Mouse (Mus musculus) neural tube, embryonic 13.5 days (tissue): ENCODE measurements around the gene Pstk. TPM values are rescaled to one million over a fixed set of nuclear protein-coding genes. Genes with fewer than 3 reads are reported as not detected.

Source experiments
- ATAC-seq: fragments of 200-750 bp; cut with Nextera tagmentation; 2 replicates; pipeline ENCODE4 v1.8.0; 2017; ENCODE audit warnings: low read depth, mild to moderate bottlenecking, moderate TSS enrichment, moderate library complexity
- H3K27ac ChIP-seq: fragments of 300-500 bp; sonication (generic); replicated peaks from 2 replicates; pipeline ENCODE4 v1.5.1; 2015; ENCODE audit warnings: moderate library complexity, mild to moderate bottlenecking, inconsistent platforms
- H3K27me3 ChIP-seq: fragments of 300-500 bp; sonication (generic); 2 replicates; pipeline ENCODE4 v1.6.1; 2015; ENCODE audit warnings: mild to moderate bottlenecking, inconsistent platforms
- H3K36me3 ChIP-seq: fragments of 300-500 bp; sonication (generic); 2 replicates; pipeline ENCODE4 v1.6.1; 2015; ENCODE audit warnings: mild to moderate bottlenecking, inconsistent platforms
- H3K4me1 ChIP-seq: fragments of 300-500 bp; sonication (generic); replicated peaks from 2 replicates; pipeline ENCODE4 v1.6.1; 2015; ENCODE audit warnings: inconsistent platforms
- H3K4me2 ChIP-seq: fragments of 300-500 bp; sonication (generic); 2 replicates; pipeline ENCODE4 v1.6.1; 2015; ENCODE audit warnings: inconsistent platforms, mild to moderate bottlenecking, moderate library complexity
- H3K4me3 ChIP-seq: fragments of 300-500 bp; sonication (generic); 2 replicates; pipeline ENCODE4 v1.5.1; 2015; ENCODE audit warnings: mild to moderate bottlenecking, inconsistent platforms
- H3K9ac ChIP-seq: fragments of 300-500 bp; sonication (generic); 2 replicates; pipeline ENCODE4 v1.6.1; 2015; ENCODE audit warnings: moderate library complexity, mild to moderate bottlenecking, inconsistent platforms
- H3K9me3 ChIP-seq: fragments of 300-500 bp; sonication (generic); 2 replicates; pipeline ENCODE4 v1.6.1; 2016; ENCODE audit warnings: inconsistent platforms
- WGBS: fragments of 180-500 bp; shearing (Covaris S2); methylation state at CpG from one replicate; pipeline ENCODE4 v1.1.7; 2015; 5-methylcytosine and 5-hydroxymethylcytosine counted together
- polyA plus RNA-seq: library from polyadenylated mRNA; unstranded; fragments of >200 nt; fragmentation: Nextera tagmentation; extraction: Ambion mirVana; gene quantifications from 2 replicates; pipeline ENCODE4 v1.2.1, GENCODE M21; 2015

The Pstk gene
- polyA plus RNA-seq, 1 experiment from 2014 or later: 50.4 TPM

GRCm38 (mm10) chr7:131424912-131425311, 54.0 kb downstream of the Pstk start:
- ATAC-seq: no peak
- Histone ChIP-seq H3K36me3 (peaks cover 26% of the 10 kb centered on the region; the same call in 1 of the 2 replicates), H3K9ac (no peak overlapping the region), H3K4me3 (no peak overlapping the region), H3K27ac (no peak overlapping the region), H3K4me2 (no peak overlapping the region), H3K9me3 (no peaks in the 10 kb centered on the region), H3K27me3 (no peaks in the 10 kb centered on the region), H3K4me1 (no peaks in the 10 kb centered on the region)
- 91% methylated on average over 2 of the region's 2 CpGs for WGBS

- no peak for ATAC-seq
- Histone ChIP-seq H3K27ac (no peak overlapping the region), H3K9me3 (no peaks in the 10 kb centered on the region), H3K27me3 (no peaks in the 10 kb centered on the region), H3K4me3 (no peak overlapping the region), H3K36me3 (peaks cover 45% of the 10 kb centered on the region), H3K9ac (no peak overlapping the region), H3K4me1 (no peaks in the 10 kb centered on the region), H3K4me2 (no peak overlapping the region)
- 90% methylated on average over 5 of the region's 5 CpGs for whole genome bisulfite sequencing
Observed at GRCm38 (mm10) chr7:131427331-131427730, 56.4 kb downstream of the Pstk start.

GRCm38 (mm10) chr7:131432244-131432643, 61.3 kb downstream of the Pstk start:
- H3K9ac ChIP-seq: no peak overlapping the region
- H3K4me3 ChIP-seq: no peak overlapping the region
- H3K4me2 ChIP-seq: no peak overlapping the region
- no peaks in the 10 kb centered on the region for H3K4me1 ChIP-seq
- peak; percentile 40; the same call in 1 of the 2 replicates for ATAC-seq
- H3K27ac ChIP-seq: no peak overlapping the region
- H3K9me3 ChIP-seq: no peaks in the 10 kb centered on the region
- WGBS: 20% methylated on average over 1 of the region's 1 CpGs
- H3K27me3 ChIP-seq: no peaks in the 10 kb centered on the region
- peaks cover 39% of the 10 kb centered on the region for H3K36me3 ChIP-seq

GRCm38 (mm10) chr7:131434276-131434675, 63.3 kb downstream of the Pstk start:
- H3K4me2 ChIP-seq: no peak overlapping the region
- H3K4me3 ChIP-seq: no peak overlapping the region
- 83% methylated on average over 1 of the region's 1 CpGs for WGBS
- H3K9ac ChIP-seq: no peak overlapping the region
- H3K4me1 ChIP-seq: no peaks in the 10 kb centered on the region
- H3K9me3 ChIP-seq: no peaks in the 10 kb centered on the region
- H3K27ac ChIP-seq: no peak overlapping the region
- H3K27me3 ChIP-seq: no peaks in the 10 kb centered on the region
- ATAC-seq: no peak
- H3K36me3 ChIP-seq: peaks cover 24% of the 10 kb centered on the region

- H3K4me3 ChIP-seq: no peak overlapping the region
- H3K36me3 ChIP-seq: peaks cover 15% of the 10 kb centered on the region
- no peak for ATAC-seq
- H3K4me1 ChIP-seq: no peaks in the 10 kb centered on the region
- H3K9me3 ChIP-seq: no peaks in the 10 kb centered on the region
- no peak overlapping the region for H3K4me2 ChIP-seq
- no peak overlapping the region for H3K9ac ChIP-seq
- no peak overlapping the region for H3K27ac ChIP-seq
- H3K27me3 ChIP-seq: no peaks in the 10 kb centered on the region
- 60% methylated on average over 3 of the region's 3 CpGs for WGBS
Observed at GRCm38 (mm10) chr7:131437051-131437450, 66.1 kb downstream of the Pstk start.

Other genes with a start within 250 kb of the Pstk start
- not detected in 2 replicates for gene 4933402N03Rik, start 224.8 kb upstream of the Pstk start, polyA plus RNA-seq
- not detected in 2 replicates for gene 5430419D17Rik, start 196.7 kb upstream of the Pstk start, polyA plus RNA-seq
- gene Cuzd1, start 48.8 kb upstream of the Pstk start, polyA plus RNA-seq: not detected in 2 replicates
- not detected in 2 replicates for gene Fam24b, start 41.6 kb upstream of the Pstk start, polyA plus RNA-seq
- gene Fam24a, start 37.3 kb upstream of the Pstk start, polyA plus RNA-seq: not detected in 2 replicates
- 24.3 and 29.0 TPM in 2 replicates for gene 2310057M21Rik, start 8.4 kb upstream of the Pstk start, polyA plus RNA-seq
- gene Ikzf5, start 39.4 kb downstream of the Pstk start, polyA plus RNA-seq: 12.6 and 15.5 TPM in 2 replicates
- 82.8 and 92.2 TPM in 2 replicates for gene Acadsb, start 39.5 kb downstream of the Pstk start, polyA plus RNA-seq
- gene Hmx3, start 171.7 kb downstream of the Pstk start, polyA plus RNA-seq: 0.52 and 1.0 TPM in 2 replicates
- 1.2 and 1.5 TPM in 2 replicates for gene Hmx2, start 177.6 kb downstream of the Pstk start, polyA plus RNA-seq
- gene Bub3, start 189.1 kb downstream of the Pstk start, polyA plus RNA-seq: 148 and 173 TPM in 2 replicates